Mouse (Mus musculus): ENCODE data around the gene Tes3-ps.

Gene Tes3-ps

DNA sequence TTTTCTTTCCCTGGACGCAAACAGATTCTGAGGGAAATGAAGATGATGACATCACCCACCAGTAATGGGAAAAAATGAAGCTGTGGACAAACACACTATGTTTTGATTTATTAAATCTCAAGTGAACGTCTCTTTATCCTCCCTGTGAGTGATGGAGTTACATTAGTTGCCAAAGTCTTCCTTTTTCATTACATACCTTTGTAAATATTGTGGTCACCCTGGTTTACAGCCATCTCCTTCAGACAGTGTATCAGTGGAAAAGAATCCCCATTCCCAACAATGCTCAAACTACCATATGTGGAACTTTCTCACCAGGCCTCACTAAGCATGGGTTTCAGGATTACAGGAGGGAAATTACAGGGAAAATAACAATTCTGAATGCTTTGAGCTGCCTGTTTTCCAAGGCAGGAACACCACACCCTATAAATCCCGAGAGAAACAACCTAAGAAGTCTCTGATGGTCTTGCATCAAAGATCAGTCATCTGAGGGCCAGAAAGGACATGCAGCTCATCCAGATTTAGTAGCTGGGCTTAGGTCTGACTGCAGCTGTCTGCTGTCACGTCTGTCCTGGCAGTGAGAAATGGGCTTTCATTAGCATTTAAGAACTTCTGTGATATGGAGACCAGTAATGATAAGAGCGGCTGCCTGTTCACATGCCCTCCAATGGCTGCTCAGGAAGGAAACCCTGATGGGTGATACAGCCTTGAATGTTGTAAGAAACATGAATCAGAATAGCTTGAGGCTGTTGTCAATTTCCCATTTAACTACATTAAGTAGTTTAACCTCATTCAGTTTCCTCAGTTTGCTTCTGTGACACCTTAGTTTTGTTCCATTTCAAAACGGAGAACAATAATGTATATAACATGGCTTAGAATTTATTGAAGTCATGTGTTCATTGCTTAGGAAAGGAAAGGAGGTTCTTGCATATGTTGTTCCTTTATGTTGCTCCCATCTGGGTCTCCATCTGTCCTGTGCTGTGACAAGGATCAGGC is at the start of gene Tes3-ps:
Gene Tes3-ps, plus strand, starts transcription at position 943 of the 993 bp plus-strand sequence.
- DNase-seq (ENCODE audit: low spot score in 2 of 2) = no peak

GRCm38 (mm10) chr13:49444451-49444850 is 48.7 kb upstream of the Tes3-ps start:
- DNase-seq (ENCODE audit: low spot score in 2 of 2) = no peak

DNA sequence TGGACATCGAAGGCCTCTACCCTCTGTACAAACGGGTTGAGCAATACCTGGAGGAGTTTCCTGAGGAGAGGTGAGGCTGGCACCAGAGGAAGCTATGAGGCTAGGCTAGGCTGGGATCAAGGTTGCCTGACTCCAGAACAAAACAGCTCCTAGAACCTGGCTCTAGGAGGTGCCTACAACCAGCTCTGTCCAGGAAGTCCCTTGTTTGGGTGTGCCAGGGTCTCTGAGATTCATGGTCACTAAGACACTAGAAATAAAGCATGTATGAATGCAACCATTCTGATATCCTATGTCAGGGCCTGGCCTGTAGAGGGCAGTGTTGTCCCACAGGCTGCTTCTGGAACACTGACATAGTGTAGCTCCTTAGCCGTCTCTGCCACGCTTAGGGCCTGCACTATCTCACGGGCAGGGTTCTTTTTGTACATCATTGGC is 43.8 kb upstream of the Tes3-ps start:
- peak; percentile 39 to 59 for DNase-seq (ENCODE audit: low spot score in 2 of 2)

GRCm38 (mm10) chr13:49460276-49460675 is 32.8 kb upstream of the Tes3-ps start:
- no peak for DNase-seq (ENCODE audit: low spot score in 2 of 2)

DNA sequence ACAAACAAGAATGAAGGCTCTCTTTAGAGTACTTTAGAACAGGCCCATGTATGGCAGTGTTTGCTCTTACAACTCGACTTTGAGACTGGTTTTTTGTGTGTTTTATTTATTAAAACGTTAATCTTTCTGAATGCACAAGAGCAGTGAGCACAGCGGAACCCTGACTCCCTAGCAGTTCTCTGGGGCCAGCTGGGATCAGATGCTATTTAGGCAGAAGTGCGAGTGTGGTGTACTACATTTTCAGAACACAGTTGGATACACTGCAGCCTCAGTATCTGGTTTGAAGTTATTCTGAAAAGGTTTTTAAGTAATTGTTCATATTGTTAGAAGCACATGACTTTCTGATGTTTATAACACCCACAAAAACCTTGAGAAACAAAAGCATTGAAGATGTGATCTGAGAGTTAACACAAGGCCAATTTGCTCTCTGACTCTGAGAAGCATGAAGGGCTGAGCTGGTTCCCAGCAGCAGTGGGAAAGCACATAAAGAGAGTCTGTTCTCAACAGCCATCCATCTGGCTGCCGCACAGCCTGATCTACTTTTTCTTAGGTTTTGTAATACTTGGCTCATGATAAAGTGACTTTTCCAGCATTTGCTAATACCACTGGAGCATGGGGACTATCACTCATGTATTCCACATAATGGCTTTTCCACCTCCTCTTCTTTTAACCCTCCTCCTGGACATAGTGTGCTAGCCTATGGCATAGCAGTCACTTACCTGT is 32.3 kb upstream of the Tes3-ps start:
- no peak for DNase-seq (ENCODE audit: low spot score in 2 of 2)

DNA sequence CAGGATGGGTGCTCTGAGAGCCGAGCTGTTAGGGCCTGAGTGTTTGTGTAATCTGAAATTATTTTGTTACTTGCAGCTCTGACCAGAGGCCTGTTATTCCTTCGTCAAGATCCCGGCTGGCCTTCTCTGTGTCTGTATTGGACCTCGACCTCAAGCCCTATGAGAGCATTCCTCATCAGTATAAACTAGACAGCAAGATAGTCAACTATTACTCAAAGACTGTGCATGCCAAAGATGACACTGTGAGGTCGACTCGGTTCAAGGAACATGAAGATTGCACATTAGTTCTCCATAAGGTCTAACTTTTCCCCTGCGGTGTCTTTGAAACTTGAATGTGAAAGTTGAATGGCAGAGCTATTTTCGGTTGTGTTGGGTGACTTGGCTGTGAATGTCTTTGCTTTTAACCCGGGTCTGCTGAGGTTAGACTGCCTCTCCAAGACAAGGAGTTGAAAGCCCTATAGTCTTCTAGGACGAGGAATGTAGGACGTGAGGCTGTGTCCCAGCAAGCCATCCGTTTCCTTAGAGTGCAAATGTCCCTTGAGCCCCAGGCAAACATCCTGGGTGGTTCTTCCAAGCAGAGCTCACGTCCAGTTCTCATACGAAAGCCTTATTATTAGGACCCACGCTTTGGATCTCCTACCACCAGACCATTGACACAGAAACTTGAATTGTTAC is 31.5 kb upstream of the Tes3-ps start:
- DNase-seq (ENCODE audit: low spot score in 2 of 2) = no peak

DNA sequence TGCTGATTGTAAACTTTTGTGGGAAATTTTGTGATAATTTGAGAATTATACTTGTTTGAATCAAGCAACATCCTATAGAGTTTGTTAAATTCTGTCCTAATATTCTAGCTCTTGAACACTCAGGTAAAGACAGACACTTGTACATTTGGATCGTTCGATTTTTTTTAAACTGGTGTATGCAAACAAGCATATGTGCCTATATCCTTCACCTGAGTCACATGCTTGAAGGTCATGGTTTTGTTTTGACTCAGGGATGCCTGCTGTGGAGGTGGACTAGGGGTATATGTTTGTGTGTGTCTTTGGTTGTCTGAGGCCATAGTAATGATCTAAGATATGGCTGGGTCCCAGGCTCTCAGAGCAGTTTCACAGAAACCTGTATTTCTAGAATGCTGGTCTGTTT is 30.2 kb upstream of the Tes3-ps start:
- DNase-seq (ENCODE audit: low spot score in 2 of 2) = no peak

- no peak for DNase-seq (ENCODE audit: low spot score in 2 of 2)
Measured at GRCm38 (mm10) chr13:49465875-49466274, 27.2 kb upstream of the Tes3-ps start.

DNA sequence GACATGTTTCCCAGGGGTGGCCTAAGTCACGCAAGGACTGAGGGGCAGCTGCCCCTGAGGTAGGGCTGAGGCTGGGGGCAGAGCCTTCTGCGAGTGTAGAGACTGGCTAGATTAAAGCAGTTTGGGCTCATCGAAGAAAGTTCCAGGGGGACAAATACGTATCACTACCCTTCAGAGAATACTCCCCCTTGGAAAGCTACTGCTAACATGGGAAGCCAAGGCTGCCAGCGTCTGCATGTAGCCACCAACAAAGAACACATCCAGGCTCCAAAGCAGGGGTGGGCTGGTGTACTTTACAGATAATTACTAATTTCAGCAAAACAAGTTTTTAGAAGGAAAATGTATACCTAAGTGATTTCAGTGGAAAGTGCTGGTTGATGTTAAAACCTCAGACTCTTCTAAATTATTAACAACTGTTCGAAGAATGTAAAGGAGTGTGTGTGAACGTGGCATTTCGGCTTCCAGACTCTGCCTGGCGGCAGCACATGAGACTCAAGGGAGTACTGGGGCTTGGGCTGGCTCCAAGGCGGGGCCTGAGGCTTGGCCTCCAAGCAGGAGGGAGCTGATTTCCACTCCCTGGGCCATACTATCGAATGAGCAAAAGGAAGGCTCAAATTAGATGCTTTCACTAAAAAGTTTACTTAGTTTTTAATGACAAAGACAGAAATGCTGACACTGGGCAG is 26.6 kb upstream of the Tes3-ps start:
- DNase-seq (ENCODE audit: low spot score in 2 of 2) = no peak

DNA sequence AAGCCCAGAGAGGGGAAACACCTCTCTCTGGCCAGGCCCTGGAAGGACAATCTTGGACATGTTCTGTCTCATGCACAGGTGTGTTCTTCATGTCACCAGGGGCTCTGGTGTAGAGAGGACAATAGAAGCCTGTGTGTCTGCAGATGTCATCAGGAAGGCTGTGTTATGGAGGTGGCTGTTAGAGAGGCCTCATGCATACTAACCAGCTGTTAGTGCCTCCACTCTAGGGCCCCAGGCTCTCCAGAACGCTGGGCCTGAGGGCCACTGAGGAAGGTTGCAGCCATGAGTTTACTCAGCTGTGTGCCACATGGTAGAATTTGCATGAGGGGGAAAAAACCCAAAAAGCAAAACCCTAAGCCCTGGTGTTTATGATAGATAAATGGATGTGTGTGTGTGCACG is 25.5 kb upstream of the Tes3-ps start:
- DNase-seq (ENCODE audit: low spot score in 2 of 2) = no peak

DNA sequence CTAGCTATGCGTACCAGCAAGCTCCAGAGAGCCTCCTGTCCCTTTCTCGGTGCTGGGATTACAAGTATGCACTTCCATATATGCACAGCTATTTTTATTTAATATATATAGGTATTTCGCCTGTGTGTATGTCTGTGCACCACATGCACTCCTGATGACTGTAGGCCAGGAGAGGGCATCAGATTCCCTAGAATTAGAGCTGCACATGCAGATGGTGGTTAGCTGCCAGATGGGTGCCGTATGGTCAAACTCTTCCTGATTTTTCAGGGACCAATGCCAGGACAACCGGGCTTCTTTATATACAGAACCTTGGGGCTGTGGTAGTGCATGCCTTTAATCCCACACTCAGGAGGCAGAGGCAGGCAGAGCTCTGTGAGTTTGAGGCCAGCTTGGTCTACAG is 24.1 kb upstream of the Tes3-ps start:
- DNase-seq (ENCODE audit: low spot score in 2 of 2) = no peak

DNA sequence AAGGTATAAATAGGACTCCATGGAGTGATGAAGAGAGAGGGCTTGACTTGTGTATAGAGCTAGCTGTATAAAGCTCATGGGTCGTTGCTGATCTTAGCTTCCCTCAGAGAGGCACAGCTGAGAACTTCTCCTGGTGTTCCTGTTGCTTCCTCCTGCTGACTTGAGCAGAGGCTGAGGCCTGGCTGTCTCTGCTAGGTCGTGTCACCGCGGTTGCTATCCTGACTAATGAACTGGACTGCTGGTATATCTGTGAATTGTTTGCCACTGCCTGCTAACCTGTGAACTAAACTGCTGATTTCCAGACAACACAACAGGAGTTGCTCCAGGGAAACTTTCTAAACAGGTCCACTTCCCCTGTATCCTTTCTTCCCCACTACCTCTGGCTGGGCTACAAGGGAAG is 22.8 kb upstream of the Tes3-ps start:
- DNase-seq (ENCODE audit: low spot score in 2 of 2) = no peak

DNA sequence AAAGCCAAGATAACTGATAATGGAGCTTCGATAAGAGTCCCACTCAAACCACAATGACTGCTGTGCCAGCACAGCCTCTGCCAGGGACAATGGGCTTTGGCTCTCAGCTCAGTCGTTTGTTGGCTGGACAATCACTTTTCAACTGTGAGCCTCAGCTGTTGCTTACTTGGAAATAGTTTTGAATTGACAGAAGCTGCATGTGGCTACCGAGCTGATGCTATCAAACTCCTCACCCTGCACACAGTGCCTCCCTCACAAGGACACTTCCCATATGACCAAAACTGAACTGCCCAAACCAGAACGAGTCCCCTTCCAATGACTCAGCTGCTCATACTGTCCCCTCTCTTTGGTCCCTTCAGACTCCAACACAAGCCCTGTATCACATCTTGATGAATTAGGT is 22.3 kb upstream of the Tes3-ps start:
- DNase-seq (ENCODE audit: low spot score in 2 of 2) = no peak

- no peak for DNase-seq (ENCODE audit: low spot score in 2 of 2)
Measured at GRCm38 (mm10) chr13:49471981-49472675, 21.0 kb upstream of the Tes3-ps start.

DNA sequence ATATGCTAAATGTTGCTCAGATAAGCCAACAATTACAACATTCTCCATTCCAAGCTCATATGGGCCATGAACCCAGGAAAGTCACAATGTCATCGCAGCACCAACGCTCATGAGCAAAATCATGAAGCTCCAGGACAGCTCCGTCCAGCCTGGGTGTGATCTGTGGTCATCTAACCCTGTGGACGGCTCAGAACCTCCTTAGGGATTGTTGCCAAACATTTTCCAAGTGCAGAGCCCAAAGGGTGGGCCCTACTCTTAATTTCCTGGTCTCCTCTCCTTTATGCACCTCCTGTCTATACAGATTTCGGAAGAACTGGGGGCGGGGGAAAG is 20.5 kb upstream of the Tes3-ps start:
- DNase-seq (ENCODE audit: low spot score in 2 of 2) = no peak

- no peak for DNase-seq (ENCODE audit: low spot score in 2 of 2)
Measured at GRCm38 (mm10) chr13:49477887-49478286, 15.2 kb upstream of the Tes3-ps start.

- no peak for DNase-seq (ENCODE audit: low spot score in 2 of 2)
Measured at GRCm38 (mm10) chr13:49478851-49479374, 14.2 kb upstream of the Tes3-ps start.

GRCm38 (mm10) chr13:49479399-49479798 is 13.7 kb upstream of the Tes3-ps start:
- DNase-seq (ENCODE audit: low spot score in 2 of 2) = no peak

DNA sequence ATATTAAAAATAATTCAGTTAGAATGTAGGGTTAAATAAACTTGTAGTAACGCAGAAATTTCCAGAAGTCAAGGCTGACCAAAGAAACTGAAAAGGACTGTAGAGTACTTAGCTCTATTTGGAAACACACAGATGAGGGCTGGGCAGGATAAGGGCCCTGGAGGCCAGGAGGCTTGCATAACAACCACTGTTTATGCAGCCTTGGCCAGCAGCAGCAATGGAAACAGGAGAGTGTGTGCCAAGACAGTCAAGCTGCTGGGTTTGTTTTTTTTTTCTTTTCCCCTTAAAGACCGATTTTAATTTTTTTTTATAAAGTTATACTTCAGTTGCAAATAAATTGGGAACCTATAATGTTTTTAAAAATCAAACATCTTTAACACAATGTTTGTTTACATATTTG is 13.1 kb upstream of the Tes3-ps start:
- peak in 1 of 2 experiments; percentile 18 for DNase-seq (ENCODE audit: low spot score in 2 of 2)

DNA sequence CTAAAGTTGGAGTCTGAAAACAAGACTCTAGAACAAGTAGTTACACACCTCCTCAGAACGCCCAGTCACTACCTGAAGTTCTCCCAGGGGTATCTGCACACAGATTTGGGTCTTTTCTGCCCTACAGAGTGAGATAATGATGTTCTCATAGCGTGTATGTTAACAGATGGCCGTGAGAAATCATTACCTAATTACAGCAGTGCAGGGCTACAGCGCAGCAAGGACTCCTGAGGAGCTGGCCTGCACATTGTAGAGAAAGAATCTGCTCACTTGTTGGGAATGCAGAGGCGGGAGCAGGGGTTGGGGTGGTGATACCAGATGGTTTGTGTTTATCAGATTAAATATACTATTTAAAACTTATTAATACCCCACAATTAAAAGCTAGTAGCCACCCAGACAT is 12.6 kb upstream of the Tes3-ps start:
- no peak for DNase-seq (ENCODE audit: low spot score in 2 of 2)

DNA sequence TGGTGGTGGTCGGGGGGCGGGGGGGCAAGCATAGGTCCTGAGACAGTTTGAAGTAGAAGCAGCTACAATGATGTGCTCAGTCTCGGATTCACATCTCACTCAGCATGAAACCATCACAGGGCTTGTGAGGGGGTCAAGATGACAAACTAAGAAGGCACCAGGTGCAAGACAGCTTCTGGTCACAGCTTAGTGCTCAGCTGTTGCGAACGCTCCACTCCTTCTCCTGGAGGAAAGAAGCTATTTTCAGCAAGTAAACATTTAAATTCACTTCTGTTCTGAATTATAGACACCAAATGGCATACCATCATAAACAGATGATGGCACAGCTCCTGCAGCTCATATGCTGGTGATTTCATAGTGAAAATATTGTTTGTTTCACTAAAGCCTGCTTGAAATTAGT is 7.7 kb upstream of the Tes3-ps start:
- DNase-seq (ENCODE audit: low spot score in 2 of 2) = no peak
